Mouse (Mus musculus) gastrocnemius, postnatal 10 days (tissue): Measurements from ENCODE around the gene Zdhhc1. TPM values are rescaled to one million over a fixed set of nuclear protein-coding genes. Genes with fewer than 3 reads are reported as not detected.
A peak's percentile ranks its signal among the peaks of the same experiment; 100 is the strongest.

ENCODE experiments used
- DNase-seq: peaks from one replicate; pipeline ENCODE4 v3.0.0; 2021; ENCODE audit warnings: mixed read lengths
- total RNA-seq, 2 experiments: library from RNA; stranded (reverse); gene quantifications; 2 replicates each; pipeline ENCODE4 v1.2.3; 2021

Gene Zdhhc1
- total RNA-seq, 2 experiments from 2014 or later, result 10.9 to 15.9 TPM

DNA sequence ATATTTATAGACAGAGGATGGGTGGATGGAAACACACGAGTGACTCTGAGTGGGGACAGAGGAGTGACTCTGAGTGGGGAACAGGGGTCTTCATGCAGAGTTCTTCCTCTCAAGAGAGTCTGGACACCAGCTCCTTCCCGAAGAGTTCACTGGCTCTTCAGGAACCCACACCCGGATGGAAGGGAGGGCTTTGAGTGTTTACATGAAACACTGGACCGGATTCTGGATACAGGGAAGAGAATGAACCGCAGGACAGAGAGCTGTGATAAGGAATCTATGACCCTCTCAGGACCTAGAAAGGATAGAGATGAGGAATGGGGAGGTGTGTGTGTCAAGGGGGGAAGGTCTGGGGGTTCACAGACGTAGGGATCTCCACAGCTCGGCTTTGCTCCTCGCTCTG, 20.6 kb upstream of the Zdhhc1 start:
- no peak for DNase-seq

DNA sequence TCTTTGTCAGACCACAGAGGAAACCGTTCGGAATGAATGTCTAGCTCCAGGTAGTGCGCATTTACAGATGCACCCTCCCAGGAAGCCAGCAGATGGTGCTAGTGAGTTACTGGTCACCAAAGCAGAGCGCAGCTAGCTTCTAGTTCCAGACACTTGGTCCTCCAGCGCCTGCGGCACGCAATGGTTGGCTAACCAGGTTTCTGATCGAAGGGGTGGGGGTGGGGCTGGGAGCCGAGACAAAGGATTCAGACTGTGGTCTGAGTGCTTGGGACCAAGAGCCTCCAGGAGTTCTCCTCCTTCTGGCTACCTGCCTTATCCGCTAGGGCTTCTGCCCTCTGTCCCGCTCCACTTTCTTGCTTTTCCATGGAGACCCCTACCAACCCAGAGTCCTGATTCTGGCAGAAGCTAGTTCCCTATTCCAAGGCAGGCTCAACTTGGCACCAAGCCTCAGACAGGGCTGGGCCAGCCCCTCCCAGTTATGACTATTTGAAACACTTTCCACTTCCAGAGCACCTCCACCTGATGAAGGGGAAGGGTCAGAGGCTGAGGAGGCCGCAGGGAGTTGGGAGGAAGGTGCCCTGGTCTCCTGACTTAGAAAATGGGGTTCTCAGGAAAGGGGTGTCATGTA, 19.4 kb upstream of the Zdhhc1 start:
- DNase-seq, result peak; percentile 76

DNA sequence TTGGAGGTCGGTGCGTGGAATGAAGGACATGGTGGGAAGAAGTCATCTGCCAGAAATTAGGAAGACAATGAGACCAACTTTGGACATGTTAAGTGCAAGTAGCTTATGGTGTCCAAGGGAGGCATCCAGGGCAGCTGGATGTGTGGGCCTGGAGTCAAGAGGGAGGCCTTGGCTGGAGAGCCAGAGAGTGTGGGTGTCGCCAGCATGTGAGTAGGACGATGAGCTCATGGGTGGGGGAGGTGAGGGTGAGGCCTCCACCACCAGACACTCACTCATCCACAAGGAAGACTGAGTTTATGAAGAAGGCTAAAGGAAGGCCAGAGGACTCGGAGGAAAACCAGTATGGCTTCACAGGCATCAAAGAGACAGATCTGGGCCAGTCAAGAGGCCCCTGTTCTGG, 18.0 kb upstream of the Zdhhc1 start:
- DNase-seq, result peak; percentile 52

DNA sequence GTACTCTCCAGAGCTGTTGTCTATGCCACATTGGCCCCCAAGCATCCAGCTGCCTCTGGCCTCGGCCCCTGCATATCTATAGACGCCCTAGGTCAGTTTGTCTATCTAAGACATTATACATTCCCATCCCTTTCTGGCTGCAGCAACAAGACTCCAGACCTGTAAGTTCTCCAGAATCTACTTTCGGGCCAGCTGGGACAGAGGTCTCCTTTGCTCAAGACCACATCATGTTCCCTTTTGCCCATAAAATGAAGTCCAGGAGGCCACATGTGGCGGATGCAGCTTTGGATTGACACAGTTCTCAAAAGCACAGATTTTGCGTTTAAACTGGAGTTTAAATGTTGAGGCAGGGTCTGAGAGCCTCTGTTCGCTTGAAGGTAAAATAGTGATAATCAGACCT, 17.5 kb upstream of the Zdhhc1 start:
- no peak for DNase-seq

DNA sequence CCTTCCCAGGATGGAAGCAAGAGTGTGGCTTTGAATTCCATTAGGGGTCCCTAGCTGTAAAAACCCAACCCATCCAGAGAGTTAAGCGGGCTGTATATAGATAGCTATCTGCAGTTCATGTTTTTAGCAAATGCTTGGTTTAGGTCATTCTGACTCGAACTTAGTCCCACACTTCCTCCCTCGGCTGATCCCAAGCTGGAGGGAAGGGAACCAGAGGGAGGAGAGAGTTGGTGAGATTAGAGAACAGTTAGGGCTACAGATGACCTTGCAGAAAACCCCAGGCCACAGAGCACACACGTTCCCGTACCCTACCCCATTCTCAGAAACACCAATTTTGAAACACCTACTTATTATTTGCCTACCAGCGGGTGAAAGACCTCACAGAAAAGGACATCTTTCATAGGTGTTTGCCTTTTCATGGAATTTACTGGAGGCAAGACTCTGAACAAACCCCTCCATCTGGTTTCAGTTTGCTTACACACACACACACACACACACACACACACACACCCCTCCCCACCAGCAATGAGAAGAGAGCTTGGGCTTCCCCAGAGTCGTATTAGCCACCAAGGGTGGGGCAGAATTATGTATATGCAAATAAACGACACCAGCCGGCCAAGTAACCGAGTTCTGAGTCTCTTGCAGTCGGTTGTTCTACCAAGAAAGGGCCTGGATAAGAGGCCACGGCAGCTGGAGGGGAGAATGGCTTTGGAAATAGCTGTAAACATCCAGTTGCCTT, 13.5 kb upstream of the Zdhhc1 start:
- no peak for DNase-seq

DNA sequence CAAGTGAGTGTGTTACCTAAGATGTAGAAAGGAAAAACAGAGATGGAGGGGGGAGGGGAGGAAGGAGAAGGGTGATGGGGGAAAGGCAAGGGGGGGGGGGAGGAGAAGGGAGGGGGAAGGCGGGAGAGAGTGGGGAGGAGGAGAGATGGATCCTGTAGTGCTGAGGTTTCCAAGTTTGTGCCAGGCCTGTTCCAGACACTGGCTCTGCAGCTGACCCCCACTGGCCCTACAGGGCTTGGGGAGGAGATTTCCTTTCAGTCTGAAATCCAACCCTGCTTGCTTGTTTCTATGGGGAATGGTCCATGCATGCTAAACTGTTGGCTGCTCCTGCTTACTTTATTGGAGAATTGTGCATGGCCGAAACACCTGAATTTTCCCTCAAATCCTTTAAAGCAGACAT, 12.1 kb upstream of the Zdhhc1 start:
- no peak for DNase-seq

DNA sequence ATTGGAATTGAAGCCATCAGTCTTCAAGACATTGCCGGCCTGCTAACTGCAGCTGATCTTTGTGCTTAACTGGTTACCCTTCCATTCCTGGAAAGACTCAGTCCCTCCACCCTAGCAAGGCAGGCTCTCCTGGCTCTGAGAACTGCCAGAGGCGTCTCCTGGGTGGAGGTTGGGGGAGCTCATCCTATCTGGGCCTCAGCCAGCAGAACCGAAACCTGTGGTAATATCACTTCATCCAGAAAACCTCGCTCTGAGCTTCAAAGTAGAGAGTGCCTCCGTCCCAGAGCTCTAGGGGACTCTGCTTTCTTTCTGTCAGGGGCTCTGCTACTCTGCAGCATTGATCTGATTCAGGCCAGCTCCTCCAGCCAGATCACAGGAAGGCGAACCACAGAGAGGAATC, 10.3 kb upstream of the Zdhhc1 start:
- no peak for DNase-seq

DNA sequence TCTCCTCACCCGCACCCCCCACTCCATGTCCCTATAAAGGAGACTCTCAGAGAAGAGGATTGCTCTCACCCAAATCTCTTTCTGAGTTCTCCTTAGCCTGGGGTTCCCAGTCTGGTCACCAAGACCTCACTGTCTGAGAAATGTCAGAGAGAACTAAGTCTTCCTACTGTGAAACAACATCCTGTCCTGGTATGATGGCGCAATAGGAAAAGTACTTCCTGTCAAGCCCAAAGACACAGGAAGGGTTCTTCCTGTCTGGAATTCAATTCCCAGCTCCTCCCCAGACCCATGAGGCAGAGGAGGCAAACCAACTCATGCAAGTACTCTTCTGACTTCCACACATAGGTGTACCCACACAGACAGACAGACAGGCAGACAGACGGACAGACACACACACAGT, 7.9 kb upstream of the Zdhhc1 start:
- DNase-seq, result no peak

DNA sequence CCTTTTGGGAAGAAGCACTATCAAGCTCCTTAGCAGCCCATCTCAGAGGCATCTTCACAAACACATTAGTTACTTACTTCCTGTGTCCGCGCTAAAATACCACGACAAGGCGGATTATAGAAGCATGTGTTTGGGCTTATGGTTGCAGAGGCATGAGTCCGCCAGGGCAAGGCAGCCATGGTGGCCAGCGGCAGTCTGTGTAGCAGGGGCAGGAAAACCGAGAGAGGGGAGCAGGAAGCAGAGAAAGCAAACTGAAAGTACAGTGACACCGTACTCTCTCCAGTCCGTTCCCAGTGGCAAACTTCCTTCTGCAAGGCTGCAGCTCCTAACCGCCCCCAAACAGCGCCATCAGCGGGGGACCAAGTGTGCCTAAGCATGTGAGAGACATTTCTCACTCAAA, 3.1 kb upstream of the Zdhhc1 start:
- no peak for DNase-seq

DNA sequence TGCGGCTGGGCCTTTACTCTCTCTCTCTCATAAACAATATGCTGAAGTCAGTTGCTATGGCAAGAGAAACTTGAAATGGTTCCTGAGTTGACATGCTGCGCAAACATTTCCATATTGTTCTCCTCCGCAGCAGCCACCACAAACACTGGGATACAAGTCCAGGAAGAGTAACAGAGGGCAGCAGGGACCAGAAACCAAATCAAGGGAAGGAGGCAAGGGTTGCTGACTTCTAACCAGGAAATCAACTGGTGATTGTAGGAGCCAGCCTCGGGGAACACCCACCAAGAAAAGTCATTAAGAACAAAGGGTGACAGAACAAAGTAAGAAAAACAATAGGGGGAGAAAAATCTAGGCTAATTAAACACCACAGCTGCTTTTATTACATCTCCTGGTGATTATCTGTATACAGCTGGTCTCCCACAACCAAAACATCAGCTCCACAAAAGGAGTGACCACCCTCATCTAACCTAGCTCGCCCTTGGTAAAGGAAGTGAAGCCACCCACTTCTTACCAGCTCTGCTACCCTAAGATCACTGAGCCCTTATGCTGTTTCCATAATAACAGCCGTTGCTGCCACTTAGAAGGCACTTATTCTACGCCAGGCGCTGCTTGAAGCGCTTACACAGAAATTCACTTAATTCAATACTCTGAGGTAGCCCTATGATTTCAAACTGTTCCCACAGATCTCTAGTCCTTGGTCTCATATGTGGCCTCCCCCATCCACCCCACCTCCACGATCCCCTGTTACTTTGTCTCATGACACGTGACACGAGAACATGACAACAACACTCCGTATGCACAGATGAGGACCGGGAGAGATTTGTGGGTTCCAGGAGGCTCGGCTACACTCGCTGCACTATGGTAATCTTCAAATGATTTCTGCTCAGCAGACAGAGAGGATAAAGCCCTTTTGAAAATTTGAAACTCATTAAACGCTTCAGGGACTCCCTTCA, 1.1 kb downstream of the Zdhhc1 start:
- DNase-seq, result no peak

DNA sequence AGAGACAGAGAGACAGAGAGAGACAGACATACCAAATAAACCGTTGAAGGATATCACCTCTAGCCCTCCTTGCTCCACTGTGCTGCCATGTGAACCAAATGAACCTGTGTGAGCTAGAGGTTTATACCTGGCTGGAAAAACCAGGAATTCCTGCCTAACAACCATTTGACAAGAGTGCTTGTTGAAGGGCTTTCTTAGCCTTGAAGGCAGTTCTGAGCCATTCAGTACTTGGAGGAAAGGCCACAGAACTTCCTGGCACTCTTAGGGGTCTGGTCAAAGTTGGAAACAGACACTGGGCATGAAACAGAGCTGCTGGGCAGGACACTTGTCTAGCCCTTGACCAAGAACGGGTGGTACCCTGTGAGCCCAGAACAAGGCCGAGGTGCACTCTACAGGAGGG, 2.1 kb downstream of the Zdhhc1 start:
- DNase-seq, result no peak

DNA sequence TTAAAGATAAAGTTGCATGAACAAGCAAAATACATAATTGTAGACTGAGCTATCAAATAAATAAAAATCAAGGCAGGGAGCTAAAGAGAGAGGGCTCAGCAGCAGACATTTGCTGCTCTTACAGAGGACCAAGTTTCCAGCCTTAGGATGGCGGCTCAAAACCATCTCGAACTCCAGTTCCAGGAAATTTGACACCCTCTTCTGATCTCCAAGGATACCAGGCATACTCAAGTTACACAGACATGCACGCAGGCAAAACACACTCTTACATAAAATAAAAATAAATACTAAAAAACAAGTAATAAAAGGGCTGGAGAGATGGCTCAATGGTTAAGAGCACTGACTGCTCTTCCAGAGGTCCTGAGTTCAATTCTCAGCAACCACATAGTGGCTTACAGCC, 3.2 kb downstream of the Zdhhc1 start:
- DNase-seq, result no peak

DNA sequence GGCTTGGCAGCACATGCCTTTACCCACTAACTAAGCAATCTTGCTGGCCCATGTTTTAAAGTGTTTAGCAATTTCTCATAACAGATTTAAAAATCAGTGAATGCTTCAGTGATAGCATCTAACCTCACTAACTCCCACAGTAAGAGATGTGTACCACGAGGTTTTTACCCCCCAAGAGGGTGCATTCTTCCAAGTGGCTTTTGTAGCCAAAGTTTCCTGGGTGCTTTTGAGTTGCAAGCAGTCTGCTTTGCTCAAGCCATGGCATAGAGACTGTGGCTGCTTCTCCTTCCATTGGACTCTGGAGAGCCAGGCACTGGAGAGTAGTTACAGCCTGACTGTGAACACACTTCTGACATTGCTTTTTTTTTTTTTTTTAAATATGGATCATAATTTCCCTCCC, 7.4 kb downstream of the Zdhhc1 start:
- DNase-seq, result no peak

DNA sequence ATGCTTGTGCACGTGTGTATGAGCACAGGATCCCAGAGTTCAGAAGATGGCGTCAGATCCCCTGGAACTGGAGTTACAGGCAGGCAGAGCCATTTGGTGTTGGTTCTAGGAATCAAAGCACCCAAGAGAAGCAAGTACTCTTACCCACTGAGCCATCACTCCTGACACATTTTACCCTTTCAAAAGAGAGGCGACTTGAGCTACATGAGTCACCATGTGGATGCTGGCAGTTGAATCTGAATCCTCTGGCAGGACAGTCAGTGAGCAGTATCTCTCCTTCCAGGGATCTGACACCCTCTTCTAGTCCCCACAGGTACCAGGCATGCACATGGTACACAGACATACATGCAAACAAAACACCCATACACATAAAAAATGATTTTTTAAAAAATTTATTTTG, 8.6 kb downstream of the Zdhhc1 start:
- no peak for DNase-seq

DNA sequence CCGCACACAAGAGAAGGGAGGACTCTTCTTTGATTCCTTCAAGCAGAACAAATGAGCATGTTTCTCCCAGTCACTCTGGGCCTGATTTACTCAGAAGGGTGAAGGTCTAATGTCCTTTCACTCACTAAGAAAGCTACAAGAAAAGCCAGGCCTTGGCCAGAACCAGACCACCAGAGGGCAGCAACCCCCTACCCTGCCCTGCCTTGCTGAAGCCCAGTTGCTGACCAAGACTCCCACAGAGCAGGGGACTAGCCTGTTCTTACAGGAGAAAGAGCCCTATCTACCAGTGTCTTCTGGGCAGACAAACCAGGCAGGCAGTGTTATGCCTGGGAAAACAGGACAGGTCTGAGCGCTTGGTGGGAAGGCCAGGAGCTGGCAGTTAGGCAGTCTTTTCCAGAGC, 12.3 kb downstream of the Zdhhc1 start:
- peak; percentile 78 for DNase-seq

DNA sequence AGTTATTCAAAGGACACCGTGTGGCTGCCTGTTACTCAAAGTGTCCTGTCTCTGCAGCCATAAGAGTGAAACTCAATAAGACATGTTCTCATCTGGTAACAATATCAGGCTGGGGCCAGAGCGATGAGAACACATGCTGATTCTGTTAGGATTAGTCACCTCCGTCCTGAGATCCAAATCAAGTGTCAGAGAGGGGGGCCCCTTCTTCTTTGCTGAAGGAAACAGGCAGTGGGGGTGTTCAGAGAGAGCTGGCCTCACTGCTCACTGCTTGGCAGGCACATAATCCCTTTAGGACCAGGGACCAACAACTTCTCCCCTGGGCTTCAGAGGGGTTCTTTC, 12.7 kb downstream of the Zdhhc1 start:
- no peak for DNase-seq

DNA sequence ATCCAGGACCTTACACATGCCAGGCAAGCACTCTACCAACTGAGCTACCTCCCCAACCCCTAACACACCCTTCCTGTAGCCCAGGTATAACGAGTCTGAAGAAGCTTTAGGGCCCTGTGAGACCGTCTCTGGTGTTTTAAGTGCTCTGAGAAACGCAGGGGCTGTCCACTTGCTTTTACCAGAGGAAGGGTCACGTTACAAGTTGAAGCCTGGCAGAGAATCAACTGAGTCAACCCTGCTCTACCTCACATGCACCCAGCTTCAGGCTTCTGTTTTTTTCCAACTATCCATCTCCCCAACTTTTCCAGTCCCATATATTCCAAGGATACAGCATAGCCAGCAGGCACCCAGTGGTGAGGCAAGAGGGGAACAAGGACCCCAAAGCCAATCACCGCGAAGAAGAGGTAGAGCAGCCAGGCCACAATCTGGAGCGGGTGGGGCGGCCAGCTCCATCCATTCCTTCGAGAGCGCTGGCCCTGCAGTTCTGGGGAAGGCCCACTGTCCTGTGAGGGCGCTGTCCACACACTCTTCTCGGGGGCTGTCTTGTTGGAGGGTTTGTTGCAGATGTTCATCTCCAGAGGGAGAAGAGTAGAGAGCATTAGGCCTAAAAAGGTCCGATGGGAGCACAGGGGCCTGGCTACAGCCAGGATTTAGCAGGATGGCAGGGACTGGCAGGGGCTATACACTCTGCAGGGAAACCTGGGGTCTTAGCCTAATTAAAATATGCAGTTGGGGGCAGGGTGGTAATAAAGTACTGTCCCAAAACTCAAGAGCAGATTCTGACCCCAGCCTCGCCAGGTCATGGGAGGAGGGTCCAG, 13.3 kb downstream of the Zdhhc1 start:
- peak; percentile 71 for DNase-seq

DNA sequence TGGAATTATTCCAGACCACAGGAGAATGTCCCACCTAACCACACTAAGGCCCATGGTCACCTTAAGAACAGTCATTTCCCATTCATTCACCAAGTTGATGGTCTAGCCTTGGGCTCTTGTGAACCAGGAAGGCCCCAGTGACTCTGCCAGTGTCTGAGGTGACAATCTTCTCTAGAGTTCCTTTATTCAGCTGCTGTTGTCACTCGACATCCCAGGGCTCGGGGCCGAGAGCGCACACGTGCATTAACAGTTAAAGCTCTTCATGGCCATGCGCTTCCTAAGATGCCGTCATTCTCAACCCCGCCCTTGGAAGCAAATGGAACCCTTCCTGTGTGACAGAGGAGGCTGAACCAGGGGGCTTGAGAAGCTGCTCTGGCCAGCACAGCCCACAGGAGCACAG, 14.6 kb downstream of the Zdhhc1 start:
- DNase-seq, result no peak

DNA sequence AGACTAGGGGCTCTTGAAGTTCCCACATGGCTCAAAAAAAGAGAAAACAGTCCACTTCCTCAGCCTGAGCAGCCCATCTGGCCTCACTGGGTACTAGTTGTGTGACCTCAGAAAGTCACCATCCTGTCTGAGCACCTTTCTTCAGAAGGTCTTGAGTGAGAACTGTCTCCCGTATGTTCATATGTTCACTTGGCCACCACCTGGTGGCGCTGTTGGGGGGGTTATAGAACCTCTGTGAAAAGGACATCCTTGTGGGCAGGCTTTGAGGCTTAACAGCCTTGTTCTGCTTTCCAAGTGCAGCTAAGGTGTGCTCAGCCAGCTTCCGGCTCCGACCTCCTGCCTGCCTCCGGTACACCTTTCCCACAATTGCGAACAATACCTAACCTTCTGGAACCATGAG, 15.2 kb downstream of the Zdhhc1 start:
- peak; percentile 73 for DNase-seq

DNA sequence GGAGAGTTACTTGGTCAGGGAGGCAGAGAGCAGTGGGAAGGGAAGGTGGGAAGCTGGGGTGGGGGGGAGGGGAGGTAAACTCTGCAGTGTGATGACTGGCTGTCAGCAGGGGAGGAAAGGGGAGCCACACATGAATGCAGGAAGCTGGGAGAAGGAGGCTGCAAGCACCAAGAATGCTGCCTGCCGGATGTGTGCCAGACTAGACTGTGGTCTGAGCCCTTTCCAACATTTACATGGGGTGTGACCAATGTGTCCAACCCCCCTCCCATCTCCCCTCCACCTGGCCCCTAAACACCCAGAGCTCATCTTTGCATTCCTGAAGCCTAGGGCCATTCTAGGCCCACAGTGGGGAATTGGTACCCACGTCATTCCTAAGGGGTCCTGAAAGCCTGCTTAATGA, 15.7 kb downstream of the Zdhhc1 start:
- DNase-seq, result no peak

DNA sequence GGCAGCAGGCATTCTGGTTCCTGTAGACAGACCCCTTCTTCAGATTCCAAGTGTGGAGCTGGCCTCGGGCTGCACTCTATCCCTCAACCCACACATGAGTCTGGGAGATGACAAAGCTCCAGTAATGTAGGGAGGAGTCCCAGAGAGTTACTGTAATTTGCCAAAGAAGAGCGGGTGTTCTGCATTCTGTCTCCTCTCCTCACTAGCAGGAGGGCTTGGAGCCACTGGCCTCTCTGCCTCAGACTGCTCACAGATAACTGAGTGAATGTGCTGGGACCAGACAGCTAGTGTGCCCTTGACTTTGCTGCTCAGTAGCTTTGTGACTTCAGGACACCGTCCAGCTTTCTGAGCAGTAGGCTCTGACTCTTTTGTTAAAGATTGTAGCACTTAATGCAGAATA, 18.9 kb downstream of the Zdhhc1 start:
- DNase-seq, result no peak

DNA sequence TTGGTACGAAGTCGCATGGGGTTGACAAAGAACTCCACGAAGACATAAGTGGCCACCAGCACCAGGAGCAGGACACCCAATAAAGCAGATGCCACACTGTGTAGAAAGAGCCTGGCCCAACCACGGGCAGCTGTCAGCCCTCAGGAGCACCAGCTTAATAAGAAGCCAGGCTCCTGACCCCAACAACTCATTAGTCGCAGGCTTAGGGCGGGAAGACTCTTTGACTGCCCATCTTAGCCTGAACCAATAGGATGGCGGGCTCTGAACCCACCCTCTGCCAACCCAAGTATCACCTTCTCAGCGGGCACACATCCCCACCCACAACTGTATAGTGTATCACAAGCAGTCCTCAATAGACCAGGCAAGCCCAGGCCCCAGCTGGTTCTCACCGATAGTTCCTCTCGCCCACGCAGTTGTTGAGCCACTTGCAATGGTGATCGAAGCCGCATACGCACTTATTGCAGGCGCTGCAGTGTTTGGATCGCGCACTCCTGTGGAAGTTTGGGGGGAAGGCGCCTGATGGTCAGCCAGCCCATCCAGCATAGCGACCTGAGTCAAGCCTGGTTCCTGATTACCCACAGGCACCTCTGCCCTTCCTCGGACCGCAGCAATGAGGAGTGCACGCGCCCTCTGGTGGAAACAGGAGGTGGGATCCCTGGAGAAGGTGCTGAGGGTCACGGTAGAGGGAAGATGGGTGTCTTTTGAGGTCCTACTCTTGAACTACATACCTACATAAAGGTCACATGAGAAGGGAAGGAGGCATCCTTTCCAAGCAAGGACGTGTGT, 19.9 kb downstream of the Zdhhc1 start:
- peak; percentile 74 for DNase-seq
